Mouse (Mus musculus) kidney, adult 18-20 months (tissue): Measurements from ENCODE around the gene Stab1.

Experiments used
- DNase-seq: peaks from one replicate; pipeline ENCODE4 v3.0.0; 2021

Gene Stab1

DNA sequence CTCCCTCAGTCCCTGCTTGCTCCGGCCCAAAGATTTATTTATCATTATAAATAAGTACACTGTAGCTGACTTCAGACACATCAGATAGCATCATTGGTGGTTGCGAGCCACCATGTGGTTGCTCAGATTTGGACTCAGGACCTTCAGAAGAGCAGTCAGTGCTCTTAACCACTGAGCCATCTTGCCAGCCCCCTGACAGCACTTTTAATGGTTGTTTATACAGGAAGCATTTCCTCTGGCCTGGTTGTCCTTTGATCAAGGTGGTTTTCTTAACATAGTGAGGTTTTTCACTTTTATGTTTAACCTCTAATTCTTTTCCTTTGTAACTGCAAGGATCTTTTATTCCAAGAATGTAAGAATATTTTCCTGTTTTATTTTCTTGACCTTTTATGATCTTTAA is 26.0 kb upstream of the Stab1 start:
- no peak for DNase-seq

DNA sequence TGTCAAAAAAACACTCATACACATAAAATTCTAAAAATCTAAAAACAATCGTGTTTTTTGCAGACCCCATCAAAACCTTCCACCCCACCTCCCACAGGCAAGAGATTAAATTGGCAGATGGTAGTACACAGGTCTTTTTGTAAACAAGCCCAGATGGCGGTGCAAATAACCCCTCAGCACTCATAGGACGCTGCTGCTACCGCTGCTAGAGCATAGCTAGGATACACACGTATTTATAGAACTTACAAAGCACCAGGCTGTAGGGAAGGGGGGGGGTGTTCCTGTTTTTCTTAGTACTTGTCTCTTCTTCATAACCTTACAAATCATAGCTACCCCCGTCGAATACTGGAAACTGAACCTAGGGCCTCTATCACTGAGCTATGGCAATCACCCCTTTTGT is 25.4 kb upstream of the Stab1 start:
- DNase-seq, result no peak

DNA sequence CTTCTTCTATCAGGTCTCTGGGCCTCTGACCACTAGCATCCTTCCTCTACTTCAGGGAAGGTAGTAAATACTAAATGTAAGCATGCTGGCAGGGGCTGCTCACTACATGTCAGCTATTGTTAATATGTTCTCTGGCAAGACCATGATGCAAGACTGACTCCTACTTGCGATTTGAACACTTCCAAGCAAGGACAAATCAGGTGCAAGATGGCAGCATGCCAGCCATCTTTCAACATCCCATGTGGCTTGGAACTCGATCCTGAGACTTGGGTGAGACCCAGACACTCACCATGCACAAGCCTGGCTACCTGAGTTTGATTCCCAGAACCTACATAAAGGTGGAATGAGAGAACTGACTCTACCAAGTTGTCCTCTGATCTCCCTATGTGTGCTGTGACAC is 23.5 kb upstream of the Stab1 start:
- DNase-seq, result no peak

DNA sequence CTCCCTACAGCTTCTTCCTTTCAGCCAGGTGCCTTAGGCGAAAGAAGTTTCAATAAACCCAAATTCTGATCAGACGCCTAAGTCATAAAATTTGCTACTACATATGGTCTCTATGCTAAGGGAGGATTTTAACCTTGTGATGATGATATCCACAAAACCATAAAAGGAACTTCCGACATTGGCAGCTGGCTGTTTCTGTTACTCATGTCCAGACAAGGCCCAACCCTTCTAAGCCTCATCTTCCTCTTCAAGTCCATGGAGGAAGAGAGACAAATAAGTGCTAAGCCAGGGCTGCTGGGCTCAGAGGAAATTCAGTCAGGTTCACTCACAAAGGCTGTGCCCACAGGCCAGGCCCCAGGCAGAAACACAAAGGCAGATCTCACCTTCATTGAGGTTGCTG is 20.9 kb upstream of the Stab1 start:
- no peak for DNase-seq

DNA sequence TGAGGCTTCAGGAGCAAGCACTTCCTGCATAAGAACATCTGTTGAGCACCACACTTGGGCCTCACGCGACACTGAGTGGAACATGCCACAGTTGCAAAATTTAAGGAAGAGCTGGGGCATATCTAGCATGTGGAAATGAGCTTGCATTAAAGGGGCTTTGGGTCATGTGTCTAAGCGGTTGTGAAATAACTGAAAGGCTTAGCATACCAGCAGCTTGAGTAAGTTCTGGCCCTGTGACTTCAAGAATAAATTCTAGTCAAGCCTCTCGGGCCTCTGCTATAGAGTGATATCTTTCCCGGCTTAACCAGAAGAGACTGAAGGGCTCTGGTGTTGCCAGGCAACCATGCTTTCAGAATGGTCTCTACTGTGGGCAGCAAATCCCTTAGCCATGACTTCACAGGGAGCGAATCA is 20.3 kb upstream of the Stab1 start:
- DNase-seq, result no peak

DNA sequence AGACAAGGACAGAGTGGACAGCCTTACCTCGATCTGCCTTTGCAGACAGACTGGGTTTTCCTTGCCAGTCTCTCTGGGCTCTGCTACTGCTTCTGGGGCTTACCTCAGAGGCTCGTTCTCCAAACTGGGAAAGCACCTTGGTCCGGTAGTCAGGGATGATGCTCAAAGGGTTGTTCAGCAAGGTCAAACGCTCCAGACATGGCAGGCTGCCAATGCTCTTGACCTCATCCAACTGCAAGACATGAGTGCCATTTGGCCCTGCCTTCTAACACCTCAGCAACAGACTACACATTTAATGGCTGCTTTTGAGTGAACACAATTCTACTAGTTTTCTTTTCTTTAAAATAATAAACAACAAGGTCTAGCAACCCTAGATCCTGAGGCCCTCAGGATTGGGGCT is 18.2 kb upstream of the Stab1 start:
- DNase-seq, result peak; percentile 77

DNA sequence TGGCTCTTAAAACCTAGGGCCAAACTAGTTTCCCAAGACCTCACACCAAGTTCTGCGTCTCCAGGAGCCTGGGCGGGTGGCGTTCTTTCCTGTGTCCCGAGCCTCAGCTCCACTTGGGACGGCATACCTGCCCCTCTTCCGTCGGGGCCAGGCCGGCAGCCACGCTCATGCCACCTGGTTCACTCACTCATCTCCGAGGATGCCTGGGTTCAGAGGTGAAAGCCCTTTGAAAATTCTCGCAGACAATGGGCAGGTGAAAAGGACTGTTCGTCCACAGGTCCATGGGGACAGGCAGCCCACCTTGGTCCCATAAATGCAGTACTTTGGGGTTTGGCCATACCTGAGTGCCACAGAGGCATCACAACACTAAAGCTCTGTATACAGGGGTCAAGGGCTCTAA is 15.8 kb upstream of the Stab1 start:
- DNase-seq, result no peak

DNA sequence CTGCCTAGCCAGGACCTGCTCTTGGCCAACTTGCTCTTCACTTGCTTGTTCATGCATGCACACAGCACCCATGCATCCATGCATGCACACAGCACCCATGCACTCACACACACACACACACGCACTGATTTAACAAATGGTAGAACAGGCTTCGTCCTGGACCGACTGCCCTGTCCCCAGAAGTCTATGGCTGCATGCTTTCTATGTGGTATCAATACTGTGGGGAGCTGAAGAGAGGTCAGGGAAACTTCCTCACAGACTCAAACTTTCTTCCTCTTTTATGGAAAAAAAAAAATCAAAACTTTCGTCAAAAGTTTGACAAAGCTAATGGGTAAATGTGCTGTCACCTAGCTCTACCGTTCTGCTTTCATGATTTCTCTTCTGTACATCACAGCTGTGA is 15.1 kb upstream of the Stab1 start:
- no peak for DNase-seq

DNA sequence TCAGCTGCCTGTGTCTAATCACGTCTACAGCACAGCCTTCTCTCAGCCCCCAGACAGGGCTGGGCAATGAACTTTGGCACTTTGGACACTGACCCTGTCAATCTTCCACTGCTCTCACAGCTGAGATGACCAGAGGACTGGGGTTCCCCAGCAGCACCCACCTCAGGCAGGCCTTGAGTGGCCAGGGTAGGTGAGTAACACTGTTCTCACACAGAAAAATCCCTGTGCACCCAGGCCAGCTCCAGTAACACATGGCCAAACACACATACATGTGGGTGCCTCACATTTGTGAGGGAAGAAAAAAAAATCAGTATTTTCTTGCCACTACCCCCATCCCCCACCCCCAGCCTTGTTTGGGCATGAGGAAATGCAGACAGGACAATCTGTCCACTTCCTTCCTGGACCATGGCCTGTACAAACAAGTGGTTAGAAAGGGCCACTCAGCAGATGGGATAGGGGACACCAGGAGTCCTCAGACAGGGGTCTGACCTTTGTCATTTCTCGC is 14.4 kb upstream of the Stab1 start:
- peak; percentile 64 for DNase-seq

DNA sequence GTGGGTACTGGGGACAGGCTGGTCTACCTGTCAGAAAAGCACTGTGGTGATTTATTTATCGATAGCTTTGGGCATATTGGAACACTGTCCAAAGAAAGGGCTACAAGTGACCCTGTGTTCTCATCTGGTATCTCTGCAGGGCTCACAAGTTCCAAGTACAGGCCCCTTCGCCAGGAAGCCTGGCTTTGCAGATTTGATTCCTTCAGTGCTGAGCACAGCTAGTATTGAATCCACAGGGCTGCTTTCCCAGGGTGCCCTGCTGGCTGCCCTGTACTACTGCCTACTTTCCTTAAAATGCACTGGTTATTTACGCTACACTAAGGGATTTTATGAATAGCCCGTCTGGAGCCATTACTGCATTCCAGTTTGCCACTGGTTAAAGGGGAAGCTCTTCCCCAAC is 13.1 kb upstream of the Stab1 start:
- no peak for DNase-seq

DNA sequence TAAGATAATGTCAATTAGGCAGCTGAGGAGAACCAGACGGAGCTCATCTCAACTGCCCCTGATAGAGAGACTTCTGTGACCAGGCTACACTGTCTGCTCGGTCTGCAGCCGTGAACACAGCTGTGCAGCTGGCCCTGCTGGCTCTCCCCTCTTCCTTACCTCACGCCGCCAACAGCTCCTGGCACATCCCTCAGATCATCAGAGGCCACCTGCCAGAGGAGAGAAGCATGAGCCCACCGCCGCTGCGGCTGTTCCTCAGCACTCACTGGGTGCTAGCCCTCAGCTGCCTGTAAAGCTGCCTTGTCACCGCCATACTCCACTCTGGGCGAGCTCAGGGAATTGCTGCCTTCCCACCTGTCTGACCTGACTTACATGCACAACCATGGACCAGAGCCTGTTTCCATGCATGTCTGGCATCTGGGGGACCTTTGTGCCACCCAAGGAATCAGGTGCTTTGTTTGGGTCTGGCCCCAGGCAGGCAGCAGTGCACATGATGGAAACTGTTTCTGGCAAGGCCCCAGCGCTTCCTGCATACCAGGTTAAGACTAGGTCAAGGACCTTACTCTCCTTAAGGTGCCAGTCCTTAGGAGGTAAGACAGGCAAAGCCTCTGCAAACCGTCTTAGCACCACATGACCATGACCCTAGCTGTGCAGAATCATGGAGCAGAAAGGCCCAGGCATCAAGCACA is 11.4 kb upstream of the Stab1 start:
- DNase-seq, result peak; percentile 68

DNA sequence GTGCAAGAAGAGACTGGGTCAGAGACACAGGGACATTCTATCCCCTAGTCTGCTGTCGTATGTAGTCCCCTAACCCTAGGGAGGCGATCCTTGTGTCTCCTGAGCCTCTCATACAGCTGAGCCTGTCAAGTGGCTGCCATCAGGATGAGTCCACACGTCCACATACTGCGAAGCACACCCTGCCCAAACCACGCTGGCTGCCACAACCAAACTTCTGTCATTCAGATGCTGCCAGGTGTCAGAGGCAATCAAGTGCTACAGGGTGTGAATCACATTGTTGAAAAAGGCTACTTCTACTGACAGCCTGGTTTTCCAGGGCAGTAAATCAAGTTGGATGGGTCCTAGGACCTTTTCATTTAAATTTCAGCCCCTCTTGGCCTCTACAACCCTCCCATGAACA is 9.3 kb upstream of the Stab1 start:
- DNase-seq, result no peak

DNA sequence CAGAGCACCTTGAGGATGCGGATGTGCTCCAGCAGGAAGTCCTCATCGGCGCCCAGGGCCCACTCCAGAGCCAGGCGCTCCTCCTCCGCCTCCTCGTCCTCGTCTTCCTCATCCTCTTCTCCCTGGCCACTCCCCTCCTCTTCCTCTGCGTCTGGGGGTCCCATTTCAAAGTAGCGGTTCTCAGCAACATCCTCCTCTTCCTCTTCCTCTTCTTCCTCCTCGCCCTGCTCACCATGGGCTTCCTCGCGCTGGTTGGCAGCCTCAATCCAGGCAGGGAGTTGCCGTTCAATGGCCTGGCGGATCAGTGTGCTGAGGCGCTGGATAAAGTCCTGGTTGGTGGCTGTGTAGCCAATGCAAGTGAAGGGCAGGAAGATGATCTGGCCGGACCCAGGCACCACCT is 8.8 kb upstream of the Stab1 start:
- no peak for DNase-seq

DNA sequence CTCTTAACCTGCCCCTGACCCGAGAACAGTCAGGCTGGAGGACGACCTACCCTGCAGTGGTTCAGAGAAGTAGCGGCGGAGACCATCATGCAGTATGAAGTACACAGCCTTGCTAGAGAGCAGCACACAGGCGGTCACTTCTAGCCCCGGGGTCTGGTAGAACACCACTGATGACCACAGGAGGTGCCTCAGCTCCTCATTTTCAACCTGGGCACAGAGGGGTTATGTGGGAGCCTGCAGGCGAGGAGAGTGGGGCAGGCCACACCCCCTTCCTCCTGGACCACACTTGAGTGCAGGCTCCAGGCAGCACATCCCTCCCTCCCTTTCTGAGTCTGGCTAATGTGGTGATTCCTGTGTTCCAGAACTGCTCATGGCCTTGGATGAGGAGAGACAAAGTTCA is 5.1 kb upstream of the Stab1 start:
- no peak for DNase-seq

DNA sequence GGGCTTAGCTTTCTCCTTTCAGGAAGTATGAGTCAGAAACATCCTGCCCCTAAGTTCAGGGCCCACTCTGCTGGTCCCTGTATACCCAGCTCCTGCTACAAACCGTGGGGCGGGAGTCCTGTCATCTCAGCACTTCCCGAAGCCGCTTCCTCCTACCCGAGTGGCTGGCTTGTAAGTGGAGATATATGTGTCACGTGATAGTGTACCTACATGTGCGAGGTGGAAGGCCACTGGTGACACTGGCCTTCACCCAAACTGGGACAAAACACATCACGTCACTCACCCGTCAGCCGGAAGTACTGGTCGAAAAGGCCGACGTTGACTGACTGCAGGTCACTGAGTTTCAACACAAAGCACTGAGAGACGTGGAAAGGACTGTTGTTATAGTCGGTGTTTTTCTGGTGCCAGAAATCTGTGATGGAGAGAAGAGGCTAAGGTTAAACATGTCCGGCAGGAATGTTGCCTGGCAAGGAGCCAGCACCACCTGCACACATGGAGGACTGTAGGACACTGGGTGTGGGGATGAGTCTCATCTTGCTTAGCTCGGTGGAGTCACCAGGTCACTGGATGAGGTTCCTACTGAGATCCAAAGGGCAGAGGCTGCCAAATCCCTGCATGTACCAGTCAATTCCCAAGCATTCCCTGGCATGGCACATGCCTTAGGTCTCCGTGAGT is 4.5 kb upstream of the Stab1 start:
- DNase-seq, result peak; percentile 36

DNA sequence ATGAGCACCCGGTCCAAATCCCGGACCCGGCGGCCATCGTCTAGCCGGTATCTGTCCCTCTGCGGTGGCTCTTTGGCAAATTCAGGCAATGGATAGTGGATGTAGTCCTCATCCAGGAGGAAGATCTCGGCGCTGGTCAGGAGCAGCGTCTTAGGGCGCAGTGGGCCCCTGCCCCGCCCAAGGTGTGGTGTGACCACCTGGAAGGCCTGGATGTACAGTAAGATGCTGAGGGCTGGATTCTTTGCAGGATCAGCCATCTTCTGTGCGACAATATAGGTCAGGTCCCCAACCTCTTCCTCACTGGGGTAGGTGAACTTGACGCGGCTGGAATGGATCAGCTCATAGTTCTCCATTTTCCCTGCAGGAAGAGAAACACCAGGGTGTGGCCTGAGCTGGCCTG is 3.4 kb upstream of the Stab1 start:
- no peak for DNase-seq

DNA sequence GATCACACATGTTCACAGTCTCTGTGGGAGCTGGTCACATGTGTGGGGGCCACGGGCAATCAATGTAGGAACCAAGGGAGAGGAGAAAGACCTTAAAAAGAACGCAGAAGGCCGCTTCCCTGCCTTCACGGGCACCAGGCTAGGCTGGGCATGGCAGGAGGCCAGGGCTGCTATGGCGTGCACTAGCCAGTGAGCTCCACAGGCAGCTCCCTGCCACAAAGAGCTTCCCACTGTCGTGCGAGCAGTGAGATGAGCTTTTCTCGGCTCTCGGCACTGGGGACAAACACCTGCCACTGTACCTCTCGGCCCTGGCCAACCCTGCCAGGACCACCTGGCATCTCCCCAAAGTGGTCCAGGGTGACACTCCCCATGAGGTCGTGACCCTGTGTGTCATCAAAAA is 2.9 kb upstream of the Stab1 start:
- DNase-seq, result no peak

DNA sequence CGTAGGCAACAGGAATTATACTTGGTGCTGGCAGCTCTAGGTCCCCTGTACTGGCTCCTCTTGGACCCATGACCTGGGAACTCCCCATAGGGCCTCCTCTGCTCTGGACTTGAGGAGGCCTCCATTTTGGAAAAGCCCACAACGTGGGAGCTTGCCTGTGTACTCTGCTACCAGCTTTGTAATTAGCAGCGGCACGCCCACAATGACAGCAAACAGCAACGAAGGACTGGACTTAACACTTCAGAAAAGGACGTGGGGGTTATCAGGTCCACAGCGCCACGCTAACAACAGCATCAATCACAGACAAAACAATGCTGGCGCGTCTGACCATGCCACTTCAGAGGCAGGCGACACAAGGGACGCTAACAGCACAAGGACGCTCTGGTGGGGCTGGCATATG is 2.5 kb upstream of the Stab1 start:
- no peak for DNase-seq

DNA sequence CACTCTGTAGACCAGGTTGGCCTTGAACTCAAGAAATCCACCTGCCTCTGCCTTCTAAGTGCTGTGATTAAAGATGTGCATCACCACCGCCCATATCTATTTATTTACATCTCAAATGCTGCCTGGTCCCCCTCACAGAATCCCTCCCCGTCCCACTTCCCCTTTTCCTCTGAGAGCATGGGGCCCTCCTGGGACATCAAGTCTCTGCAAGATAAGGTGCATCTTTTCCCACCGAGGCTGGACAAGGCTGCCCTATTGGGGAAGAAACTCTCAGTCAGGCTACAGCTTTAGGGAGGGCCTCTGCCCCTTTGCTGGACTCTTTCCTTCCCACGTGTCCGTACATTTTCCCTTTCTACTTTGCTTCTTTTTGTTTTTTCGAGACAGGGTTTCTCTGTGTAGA is 1.1 kb upstream of the Stab1 start:
- no peak for DNase-seq

DNA sequence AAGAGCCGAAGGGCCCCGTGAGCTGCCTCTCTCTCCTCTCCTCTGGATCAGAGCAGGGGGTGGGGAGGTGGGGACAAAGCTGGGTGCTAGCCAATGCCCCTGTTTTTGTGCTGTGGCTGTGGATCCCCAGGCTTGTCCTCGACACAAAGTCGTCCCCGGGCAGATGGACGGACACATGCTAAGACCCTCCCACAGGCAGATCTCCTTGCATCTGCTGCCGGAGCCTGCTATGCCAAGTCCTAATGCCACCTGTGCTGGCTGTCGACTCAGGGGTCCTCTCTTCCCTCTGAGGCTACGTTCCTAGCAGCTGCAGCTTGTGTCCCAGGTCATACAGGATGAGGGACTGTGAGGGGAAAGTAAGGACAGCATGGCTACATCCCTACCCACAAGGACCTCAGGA is 1.6 kb downstream of the Stab1 start:
- DNase-seq, result no peak

DNA sequence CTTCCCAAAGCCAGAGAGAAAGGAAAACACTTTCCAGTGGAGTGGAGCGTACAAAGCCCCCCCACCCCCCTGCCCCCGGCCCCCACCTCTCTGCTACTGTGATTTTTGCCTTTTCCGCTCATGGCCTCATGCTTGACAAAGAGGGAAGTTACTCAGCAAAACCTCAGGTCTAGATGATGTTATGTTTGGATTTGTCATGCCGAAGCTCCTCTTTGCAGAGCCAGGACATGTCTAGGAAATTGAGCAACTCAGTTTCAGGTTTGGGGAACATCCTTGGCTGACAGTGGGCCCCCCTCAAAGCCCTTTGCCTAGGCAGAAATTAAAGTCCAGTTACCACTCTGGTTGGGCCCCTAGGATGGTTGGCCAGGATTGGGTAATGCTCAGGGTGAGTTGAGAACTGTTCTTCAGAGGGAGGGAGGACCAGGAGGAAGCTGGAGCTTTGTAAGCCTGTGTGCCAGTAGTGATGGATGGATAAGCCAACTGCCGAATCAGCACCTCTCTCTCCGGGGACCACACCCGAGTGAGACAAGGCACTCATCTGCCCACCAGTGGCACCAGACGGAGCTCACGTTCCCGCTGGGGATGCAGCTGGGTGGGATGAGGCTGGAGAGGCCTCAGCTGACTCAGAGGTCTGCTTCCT is 2.3 kb downstream of the Stab1 start:
- no peak for DNase-seq

DNA sequence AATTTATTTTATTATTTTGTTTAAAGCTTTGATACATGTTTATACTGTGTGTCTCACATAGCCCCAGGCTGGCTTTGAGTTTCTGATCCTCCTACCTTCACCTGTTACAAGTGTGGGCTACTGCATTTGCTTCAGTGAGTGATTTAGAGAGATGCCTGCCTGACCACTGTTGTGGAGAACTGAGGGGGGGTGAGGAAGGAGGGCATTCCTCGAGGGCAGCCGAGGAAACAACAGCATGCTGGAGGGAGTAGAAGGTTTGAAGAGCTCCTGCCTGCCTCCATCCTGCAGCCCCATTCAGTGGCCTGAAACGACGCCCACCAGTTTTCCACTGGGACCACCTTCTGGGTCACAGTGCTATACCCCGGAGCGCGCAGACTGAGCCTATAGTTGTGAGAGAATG is 3.0 kb downstream of the Stab1 start:
- DNase-seq, result no peak

DNA sequence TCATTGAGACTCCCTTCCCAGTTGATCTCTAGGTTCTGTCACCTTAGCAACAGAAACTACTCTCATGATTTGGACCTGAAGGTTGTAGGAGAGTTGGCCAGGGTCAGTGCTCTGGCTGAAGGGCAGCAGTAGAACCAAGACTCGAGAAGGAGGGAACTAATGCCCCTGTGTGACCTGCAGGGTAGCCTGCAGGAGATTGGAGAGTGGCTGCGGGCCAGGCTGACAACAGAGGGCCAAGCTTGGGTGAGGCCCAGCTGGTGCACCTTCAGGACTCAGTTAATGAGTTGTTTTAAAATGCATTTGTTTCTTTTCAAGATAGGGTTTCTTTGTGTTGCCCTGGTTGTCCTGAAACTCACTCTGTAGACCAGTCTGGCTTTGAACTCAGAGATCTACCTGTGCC is 3.4 kb downstream of the Stab1 start:
- DNase-seq, result no peak

DNA sequence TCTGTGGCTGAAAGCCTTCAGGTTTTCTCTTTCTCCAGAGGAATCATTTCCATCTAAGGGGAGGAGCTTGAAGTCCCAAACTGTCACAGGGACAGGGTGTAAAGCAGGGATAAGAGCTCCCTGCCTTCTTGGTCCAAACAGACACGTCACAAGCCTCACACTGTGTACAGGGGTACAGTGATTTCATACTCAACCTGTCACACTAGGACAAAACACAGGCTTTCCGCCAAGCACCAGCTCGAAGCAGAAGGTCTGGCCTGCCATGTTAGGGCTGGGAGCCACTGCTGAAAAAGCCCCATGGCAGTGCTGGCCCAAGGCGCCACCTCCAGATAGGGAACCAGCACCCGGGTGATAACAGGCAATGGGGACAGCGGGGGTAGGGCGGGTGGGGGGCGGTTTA is 4.4 kb downstream of the Stab1 start:
- DNase-seq, result no peak

DNA sequence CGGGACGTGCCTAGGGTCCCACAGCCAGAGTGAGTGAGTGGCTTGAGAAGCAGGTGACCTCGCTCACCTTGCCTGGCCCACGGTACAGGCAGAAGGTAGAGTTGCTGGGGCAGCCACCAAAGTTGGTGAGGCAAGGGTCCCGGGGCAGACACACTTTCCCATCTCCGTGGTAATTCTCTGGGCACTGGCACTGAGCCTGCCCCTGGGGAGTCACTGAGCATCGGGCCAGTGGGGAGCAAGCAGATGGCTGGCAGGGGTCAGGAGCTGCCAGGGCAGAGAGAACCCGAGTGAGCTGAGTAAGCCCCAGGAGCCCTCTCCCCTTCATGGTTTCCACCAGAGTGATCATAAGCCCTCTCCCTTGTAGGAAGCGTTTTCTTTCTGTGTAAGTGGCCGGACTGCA is 6.8 kb downstream of the Stab1 start:
- DNase-seq, result no peak
